In the genomic region with DNA sequence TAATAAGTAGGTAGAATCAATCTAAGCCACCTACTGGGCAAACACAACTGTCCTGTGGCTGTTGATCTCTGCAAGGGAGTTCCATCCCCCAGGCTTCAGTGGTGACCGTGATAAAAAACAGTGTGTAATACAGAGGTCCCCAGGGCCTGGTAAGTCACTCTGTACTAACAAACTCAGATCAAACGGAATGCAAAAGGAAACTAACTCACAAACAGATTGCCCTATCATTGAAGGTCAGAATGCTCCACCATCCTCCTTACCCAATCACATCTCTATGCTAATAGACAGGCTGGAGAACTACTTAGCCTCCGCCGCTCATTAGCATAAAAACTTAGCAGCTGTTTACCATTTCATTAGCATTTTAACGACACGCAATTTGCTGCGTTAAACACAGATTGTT, we compare ENCODE assay signal across 9 mouse cellular contexts.
DNase-seq lines count a peak whose midpoint lies in the region; ATAC-seq lines count a peak whose summit lies in the region.
"Had no signal": no experiment of that assay in that cellular context is flagged by ENCODE, and none has a peak within 500 bp of the region (broad histone marks: within the 10 kb centered on the region; RNA-seq: fewer than 3 reads in every experiment).

No protein-coding gene starts in this region.

- DNase-seq in midbrain, embryonic 10.5 days (ENCODE audit: low spot score) = no peak
- DNase-seq in liver = peak; percentile 21
- no peak for DNase-seq in left cerebral cortex, postnatal 14 days (ENCODE audit: low spot score in 2 of 2)
- no peak for DNase-seq in gastrocnemius, postnatal 25 days
- DNase-seq: thymus, postnatal 25 days had no signal

- no peak overlapping the region for H3K9ac ChIP-seq in midbrain, embryonic 16.5 days (ENCODE audit: low read depth, low read length)
- no peak overlapping the region for H3K9ac ChIP-seq in forebrain, embryonic 13.5 days
- H3K9ac ChIP-seq in neural tube, embryonic 15.5 days (replicated peaks) = no peak overlapping the region
- H3K9ac ChIP-seq: embryonic facial prominence, embryonic 15.5 days had no signal

- H3K36me3 ChIP-seq in midbrain, embryonic 10.5 days = no peaks in the 10 kb centered on the region
- no peaks in the 10 kb centered on the region for H3K36me3 ChIP-seq in midbrain, embryonic 16.5 days (ENCODE audit: control insufficient read depth, insufficient read depth, low read length)
- no peaks in the 10 kb centered on the region for H3K36me3 ChIP-seq in forebrain, embryonic 13.5 days (ENCODE audit: poor library complexity, severe bottlenecking)
- no peaks in the 10 kb centered on the region for H3K36me3 ChIP-seq in neural tube, embryonic 15.5 days
- H3K36me3 ChIP-seq: embryonic facial prominence, embryonic 15.5 days had no signal

- intact Hi-C loops in left cerebral cortex, postnatal 14 days (cut with DNase I) = no loop called here

- no peak for ATAC-seq in midbrain, embryonic 16.5 days
- peak; percentile 86 for ATAC-seq in forebrain, embryonic 13.5 days
- peak; percentile 51; the same call in 1 of the 2 replicates for ATAC-seq in neural tube, embryonic 15.5 days (ENCODE audit: low FRiP score)

- H3K4me3 ChIP-seq in midbrain, embryonic 10.5 days = peak overlapping the region; percentile 38
- no peak overlapping the region for H3K4me3 ChIP-seq in midbrain, embryonic 16.5 days (ENCODE audit: low read depth, low read length)
- H3K4me3 ChIP-seq in forebrain, embryonic 13.5 days = peak overlapping the region; percentile 6
- no peak overlapping the region for H3K4me3 ChIP-seq in neural tube, embryonic 15.5 days (replicated peaks)
- H3K4me3 ChIP-seq: embryonic facial prominence, embryonic 15.5 days had no signal

- H3K27me3 ChIP-seq in midbrain, embryonic 10.5 days (ENCODE audit: low read depth, poor library complexity, severe bottlenecking) = no peaks in the 10 kb centered on the region
- no peaks in the 10 kb centered on the region for H3K27me3 ChIP-seq in midbrain, embryonic 16.5 days (ENCODE audit: control insufficient read depth, insufficient read depth, low read depth, low read length)
- no peaks in the 10 kb centered on the region for H3K27me3 ChIP-seq in forebrain, embryonic 13.5 days
- no peaks in the 10 kb centered on the region for H3K27me3 ChIP-seq in neural tube, embryonic 15.5 days (replicated peaks)
- H3K27me3 ChIP-seq: embryonic facial prominence, embryonic 15.5 days had no signal

- H3K4me2 ChIP-seq in midbrain, embryonic 16.5 days (ENCODE audit: low read length) = no peak overlapping the region; the same call in 1 of the 2 replicates
- peak overlapping the region; percentile 39 for H3K4me2 ChIP-seq in forebrain, embryonic 13.5 days
- peak overlapping the region; percentile 27 for H3K4me2 ChIP-seq in neural tube, embryonic 15.5 days
- H3K4me2 ChIP-seq: embryonic facial prominence, embryonic 15.5 days had no signal

- WGBS in midbrain, embryonic 10.5 days = 7% methylated on average over 7 of the region's 7 CpGs
- WGBS in midbrain, embryonic 16.5 days = 2% methylated on average over 7 of the region's 7 CpGs
- WGBS in forebrain, embryonic 13.5 days = 5% methylated on average over 7 of the region's 7 CpGs
- 4% methylated on average over 7 of the region's 7 CpGs for WGBS in neural tube, embryonic 15.5 days

- no peak overlapping the region; the same call in 1 of the 2 replicates for H3K27ac ChIP-seq in midbrain, embryonic 10.5 days (replicated peaks)
- H3K27ac ChIP-seq in midbrain, embryonic 16.5 days (ENCODE audit: low read length) = no peak overlapping the region
- H3K27ac ChIP-seq in forebrain, embryonic 13.5 days = no peak overlapping the region
- H3K27ac ChIP-seq in neural tube, embryonic 15.5 days (replicated peaks) = no peak overlapping the region
- H3K27ac ChIP-seq: embryonic facial prominence, embryonic 15.5 days had no signal

- H3K4me1 ChIP-seq in midbrain, embryonic 10.5 days = peaks cover 10% of the 10 kb centered on the region
- peaks cover 7% of the 10 kb centered on the region; the same call in 1 of the 2 replicates for H3K4me1 ChIP-seq in midbrain, embryonic 16.5 days (ENCODE audit: control insufficient read depth, insufficient read depth, low read length)
- H3K4me1 ChIP-seq in forebrain, embryonic 13.5 days = peaks cover 8% of the 10 kb centered on the region
- peaks cover 10% of the 10 kb centered on the region for H3K4me1 ChIP-seq in neural tube, embryonic 15.5 days
- H3K4me1 ChIP-seq: embryonic facial prominence, embryonic 15.5 days had no signal

- H3K9me3 ChIP-seq in midbrain, embryonic 10.5 days (replicated peaks) = no peaks in the 10 kb centered on the region
- no peaks in the 10 kb centered on the region for H3K9me3 ChIP-seq in midbrain, embryonic 16.5 days (replicated peaks; ENCODE audit: control insufficient read depth, low read length, poor library complexity, severe bottlenecking)
- no peaks in the 10 kb centered on the region for H3K9me3 ChIP-seq in forebrain, embryonic 13.5 days (replicated peaks)
- H3K9me3 ChIP-seq in neural tube, embryonic 15.5 days (replicated peaks) = no peaks in the 10 kb centered on the region
- H3K9me3 ChIP-seq: embryonic facial prominence, embryonic 15.5 days had no signal

Comparison
In these comparisons a context has a peak if more than half of its experiments do, and no peak if none do; other contexts are left out.
1. H3K4me3 ChIP-seq: peak in midbrain, embryonic 10.5 days (single experiment) and forebrain, embryonic 13.5 days (single experiment); none in midbrain, embryonic 16.5 days (single experiment) and neural tube, embryonic 15.5 days (single experiment).